Mouse (Mus musculus) kidney, postnatal 0 days (tissue): ENCODE data around the gene Tfpi2. TPM values are rescaled to one million over a fixed set of nuclear protein-coding genes. Genes with fewer than 3 reads are reported as not detected.
A peak's percentile ranks its signal among the peaks of the same experiment; 100 is the strongest.

ENCODE experiments used
- ATAC-seq: fragments of 200-750 bp; cut with Nextera tagmentation; replicated peaks from 2 replicates; pipeline ENCODE4 v1.8.0; 2017; ENCODE audit warnings: low read depth, moderate number of reproducible peaks, moderate TSS enrichment, moderate library complexity; ENCODE audit not compliant: low FRiP score
- DNase-seq: peaks from one replicate; pipeline ENCODE4 v3.0.0-alpha.2; 2016; ENCODE audit warnings: low spot score
- H3K27ac ChIP-seq: fragments of 300-500 bp; sonication (generic); 2 replicates; pipeline ENCODE4 v1.5.1; 2014; ENCODE audit warnings: mild to moderate bottlenecking
- H3K27me3 ChIP-seq: fragments of 300-500 bp; sonication (generic); 2 replicates; pipeline ENCODE4 v1.6.1; 2014; ENCODE audit warnings: low read length, mixed read lengths; ENCODE audit not compliant: insufficient read depth
- H3K36me3 ChIP-seq: fragments of 300-500 bp; sonication (generic); 2 replicates; pipeline ENCODE4 v1.6.1; 2014; ENCODE audit warnings: low read length, mixed read lengths; ENCODE audit not compliant: insufficient read depth
- H3K4me1 ChIP-seq: fragments of 300-500 bp; sonication (generic); replicated peaks from 2 replicates; pipeline ENCODE4 v1.6.1; 2014; ENCODE audit warnings: antibody characterized with exemption, low read length, mixed read lengths; ENCODE audit not compliant: insufficient read depth
- H3K4me2 ChIP-seq: fragments of 300-500 bp; sonication (generic); 2 replicates; pipeline ENCODE4 v1.6.1; 2014; ENCODE audit warnings: mild to moderate bottlenecking, low read length, moderate library complexity, mixed read lengths
- H3K4me3 ChIP-seq: fragments of 300-500 bp; sonication (generic); replicated peaks from 2 replicates; pipeline ENCODE4 v1.5.1; 2014; ENCODE audit warnings: low read depth, low read length
- H3K9ac ChIP-seq: fragments of 300-500 bp; sonication (generic); 2 replicates; pipeline ENCODE4 v1.6.1; 2014; ENCODE audit warnings: low read depth, low read length
- H3K9me3 ChIP-seq: fragments of 300-500 bp; sonication (generic); replicated peaks from 2 replicates; pipeline ENCODE4 v1.6.1; 2016; ENCODE audit warnings: low read length, inconsistent platforms, mixed read lengths
- CTCF ChIP-seq: IDR thresholded peaks from 2 replicates; pipeline ENCODE4 v1.5.1; 2016; ENCODE audit warnings: antibody characterized with exemption, low read depth, mild to moderate bottlenecking, moderate library complexity
- WGBS: fragments of 180-500 bp; shearing (Covaris S2); extraction: QIAGEN DNeasy Blood & Tissue Kit; methylation state at CpG from one replicate; pipeline ENCODE4 v1.1.7; 2014; 5-methylcytosine and 5-hydroxymethylcytosine counted together
- polyA plus RNA-seq: library from polyadenylated mRNA; unstranded; fragments of >200 nt; fragmentation: Nextera tagmentation; extraction: Ambion mirVana; gene quantifications from 2 replicates; pipeline ENCODE4 v1.2.1, GENCODE M21; 2015

Tfpi2 gene
- polyA plus RNA-seq, 1 experiment from 2014 or later: 5.5 TPM

GRCm38 (mm10) chr6:4003890-4004306 lies 15.2 kb upstream of the Tfpi2 start, which contains the start of gene Gng11:
Gene Gng11 (plus strand): TSS chr6:4003904.
- ATAC-seq: peak; percentile 90
- Histone ChIP-seq H3K9me3 (no peaks in the 10 kb centered on the region), H3K4me1 (no peaks in the 10 kb centered on the region), H3K4me2 (peak within 1 kb of the TSS; percentile 84), H3K27me3 (no peaks in the 10 kb centered on the region), H3K36me3 (no peaks in the 10 kb centered on the region), H3K4me3 (peak within 1 kb of the TSS; percentile 57), H3K27ac (peak within 1 kb of the TSS; percentile 92), H3K9ac (peak within 1 kb of the TSS; percentile 79)
- TF ChIP-seq CTCF: no peak
- DNase-seq: peak; percentile 81
- WGBS: under 1% methylated on average over 19 of the region's 19 CpGs

GRCm38 (mm10) chr6:4003445-4003844 lies 14.7 kb upstream of the Tfpi2 start:
- Histone ChIP-seq H3K27me3 (no peaks in the 10 kb centered on the region), H3K36me3 (no peaks in the 10 kb centered on the region), H3K9me3 (no peaks in the 10 kb centered on the region), H3K4me2 (peak overlapping the region; percentile 84), H3K4me1 (no peaks in the 10 kb centered on the region), H3K27ac (peak overlapping the region; percentile 92), H3K9ac (no peak overlapping the region), H3K4me3 (peak overlapping the region; percentile 57; the same call in 1 of the 2 replicates)
- TF ChIP-seq CTCF: no peak
- peak; percentile 64 for DNase-seq
- WGBS: 40% methylated on average over 4 of the region's 4 CpGs
- ATAC-seq: peak; percentile 24; the same call in 1 of the 2 replicates

DNA sequence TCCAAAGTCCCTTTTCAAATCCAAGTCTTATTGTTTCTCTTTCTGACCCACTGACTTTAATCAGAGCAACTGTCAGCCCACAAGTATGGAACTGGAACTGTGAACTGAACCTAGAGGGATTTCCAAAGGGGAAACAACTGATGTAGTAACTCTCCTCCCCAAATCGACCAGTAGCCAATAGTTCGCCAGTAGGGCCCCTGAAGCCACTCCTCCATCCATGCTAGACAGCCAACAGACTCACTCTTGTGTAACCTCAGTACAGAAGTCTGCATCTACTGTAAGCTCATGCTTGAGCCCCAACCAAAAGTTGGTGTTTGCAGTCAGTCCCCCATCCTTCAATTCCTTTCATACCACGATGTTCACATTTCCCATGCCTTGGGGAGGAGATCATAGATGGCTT lies 12.0 kb upstream of the Tfpi2 start:
- Histone ChIP-seq H3K27ac (no peak overlapping the region), H3K36me3 (no peaks in the 10 kb centered on the region), H3K9me3 (no peaks in the 10 kb centered on the region), H3K4me2 (no peak overlapping the region), H3K4me3 (no peak overlapping the region), H3K27me3 (no peaks in the 10 kb centered on the region), H3K9ac (no peak overlapping the region), H3K4me1 (no peaks in the 10 kb centered on the region)
- no peak for TF ChIP-seq CTCF
- ATAC-seq (no peak), DNase-seq (no peak)
- WGBS: 80% methylated on average over 3 of the region's 3 CpGs

- no peaks in the 10 kb centered on the region for H3K36me3 ChIP-seq
- no peaks in the 10 kb centered on the region for H3K4me1 ChIP-seq
- no peak overlapping the region for H3K4me3 ChIP-seq
- H3K27ac ChIP-seq: no peak overlapping the region
- no peak overlapping the region for H3K4me2 ChIP-seq
- ATAC-seq (no peak), DNase-seq (peak; percentile 40)
- no peak for TF ChIP-seq CTCF
- WGBS: 55% methylated on average over 6 of the region's 6 CpGs
- H3K9ac ChIP-seq: no peak overlapping the region
- H3K9me3 ChIP-seq: no peaks in the 10 kb centered on the region
- H3K27me3 ChIP-seq: no peaks in the 10 kb centered on the region
Observed at GRCm38 (mm10) chr6:3999296-3999695, 10.6 kb upstream of the Tfpi2 start.

- no peaks in the 10 kb centered on the region for H3K4me1 ChIP-seq
- H3K27ac ChIP-seq: no peak overlapping the region
- H3K9me3 ChIP-seq: no peaks in the 10 kb centered on the region
- ATAC-seq (no peak), DNase-seq (peak; percentile 15)
- H3K27me3 ChIP-seq: no peaks in the 10 kb centered on the region
- 69% methylated on average over 4 of the region's 4 CpGs for WGBS
- no peak overlapping the region for H3K4me2 ChIP-seq
- no peak overlapping the region for H3K9ac ChIP-seq
- no peaks in the 10 kb centered on the region for H3K36me3 ChIP-seq
- TF ChIP-seq CTCF: no peak
- no peak overlapping the region for H3K4me3 ChIP-seq
Observed at GRCm38 (mm10) chr6:3998089-3998488, 9.4 kb upstream of the Tfpi2 start.

GRCm38 (mm10) chr6:3993492-3993891 lies 4.8 kb upstream of the Tfpi2 start, which contains the start of gene Gngt1:
Gene Gngt1 (plus strand): TSS chr6:3993792.
- Histone ChIP-seq H3K4me3 (no peak within 1 kb of the TSS), H3K9ac (no peak within 1 kb of the TSS), H3K9me3 (no peaks in the 10 kb centered on the region), H3K4me2 (no peak within 1 kb of the TSS), H3K4me1 (no peaks in the 10 kb centered on the region), H3K36me3 (no peaks in the 10 kb centered on the region), H3K27me3 (no peaks in the 10 kb centered on the region), H3K27ac (no peak within 1 kb of the TSS)
- ATAC-seq (no peak), DNase-seq (no peak)
- 88% methylated on average over 6 of the region's 6 CpGs for WGBS
- TF ChIP-seq CTCF: no peak
